ENCODE assay signal across 31 mouse cellular contexts in genomic region chr8:5938057-5938456, GRCm38 (mm10).
"Had no signal": no experiment of that assay in that cellular context is flagged by ENCODE, and none has a peak within 500 bp of the region (broad histone marks: within the 10 kb centered on the region; RNA-seq: fewer than 3 reads in every experiment).

No protein-coding gene starts in this region.

- H3K36me3 ChIP-seq: limb, embryonic 10.5 days; limb, embryonic 12.5 days; limb, embryonic 13.5 days; limb, embryonic 15.5 days; liver, embryonic 12.5 days; liver, embryonic 13.5 days; liver, embryonic 15.5 days; lung, embryonic 15.5 days; midbrain, embryonic 10.5 days; midbrain, embryonic 15.5 days; neural tube, embryonic 12.5 days; neural tube, embryonic 13.5 days had no signal

- ATAC-seq: liver, embryonic 12.5 days; liver, postnatal 0 days; lung, postnatal 0 days; midbrain, embryonic 15.5 days; midbrain, embryonic 16.5 days had no signal

- H3K9ac ChIP-seq: limb, embryonic 12.5 days; limb, embryonic 13.5 days; limb, embryonic 15.5 days; liver, embryonic 12.5 days; liver, embryonic 13.5 days; liver, embryonic 14.5 days; liver, embryonic 15.5 days; liver, postnatal 0 days; lung, embryonic 14.5 days; lung, embryonic 15.5 days; midbrain, embryonic 15.5 days; neural tube, embryonic 12.5 days; neural tube, embryonic 13.5 days had no signal

- DNase-seq: left cerebral cortex, postnatal 4 days; liver; liver, embryonic 13.5 days; liver, postnatal 0 days; lung, adult 18-20 months; lung, adult 2 months; lung, embryonic 14.5 days; lung, postnatal 10 days; lung, postnatal 14 days; lung, postnatal 36 days; lung, postnatal 4 days; midbrain, embryonic 14.5 days had no signal

- H3K27me3 ChIP-seq: limb, embryonic 12.5 days; limb, embryonic 13.5 days; limb, embryonic 15.5 days; liver, embryonic 12.5 days; liver, embryonic 13.5 days; liver, embryonic 15.5 days; lung, embryonic 15.5 days; megakaryocyte, embryonic 14.5 days; midbrain, embryonic 15.5 days; neural tube, embryonic 12.5 days; neural tube, embryonic 13.5 days had no signal

- H3K9me3 ChIP-seq: limb, embryonic 10.5 days; limb, embryonic 12.5 days; limb, embryonic 13.5 days; limb, embryonic 15.5 days; liver, embryonic 12.5 days; liver, embryonic 13.5 days; lung, embryonic 15.5 days; midbrain, embryonic 15.5 days; neural tube, embryonic 12.5 days; neural tube, embryonic 13.5 days had no signal

- H3K27ac ChIP-seq: left cerebral cortex, adult 2 months; limb, embryonic 10.5 days; limb, embryonic 12.5 days; limb, embryonic 13.5 days; limb, embryonic 15.5 days; liver, embryonic 12.5 days; liver, embryonic 13.5 days; liver, embryonic 14.5 days; liver, embryonic 15.5 days; lung, embryonic 15.5 days; macrophage; midbrain, embryonic 10.5 days; midbrain, embryonic 15.5 days; neural tube, embryonic 12.5 days; neural tube, embryonic 13.5 days had no signal

- H3K4me3 ChIP-seq: left cerebral cortex, adult 2 months; limb, embryonic 10.5 days; limb, embryonic 12.5 days; limb, embryonic 13.5 days; limb, embryonic 15.5 days; liver, embryonic 12.5 days; liver, embryonic 13.5 days; liver, embryonic 15.5 days; lung, embryonic 15.5 days; megakaryocyte, embryonic 14.5 days; midbrain, embryonic 10.5 days; midbrain, embryonic 15.5 days; myocyte; neural tube, embryonic 12.5 days; neural tube, embryonic 13.5 days had no signal

- H3K4me2 ChIP-seq: limb, embryonic 12.5 days; limb, embryonic 13.5 days; limb, embryonic 15.5 days; liver, embryonic 11.5 days; liver, embryonic 12.5 days; liver, embryonic 13.5 days; liver, embryonic 15.5 days; lung, embryonic 14.5 days; lung, embryonic 15.5 days; midbrain, embryonic 15.5 days; neural tube, embryonic 12.5 days; neural tube, embryonic 13.5 days had no signal

- H3K4me1 ChIP-seq: limb, embryonic 10.5 days; limb, embryonic 12.5 days; limb, embryonic 13.5 days; limb, embryonic 15.5 days; liver, embryonic 12.5 days; liver, embryonic 13.5 days; liver, embryonic 15.5 days; lung, embryonic 15.5 days; megakaryocyte, embryonic 14.5 days; midbrain, embryonic 10.5 days; midbrain, embryonic 15.5 days; neural tube, embryonic 12.5 days; neural tube, embryonic 13.5 days had no signal
